Mouse (Mus musculus): ENCODE measurements at regions not wholly inside any gene's neighbourhood (a gene's known extent, or its start where the extent isn't known, plus 50 kb on each side); places are given as distances from the start of the nearest gene placed in this dataset.

GRCm38 (mm10) chr12:9430656-9431055, 139.3 kb upstream of the Osr1 start:
- no peak for TF ChIP-seq CTCF (IDR thresholded peaks at IDR 0.05)
- TF ChIP-seq POLR2A (IDR thresholded peaks at IDR 0.05; ENCODE audit: insufficient read depth, low read depth, low read length) = no peak
